Mouse (Mus musculus) fat pad, adult 2 months (tissue): ENCODE measurements around the gene Phb.
"Not testable (repeated sequence)": the region's sequence is repeated elsewhere in the genome, so short reads cannot be mapped to it uniquely, and the experiment has no call there.

Experiments used
- DNase-seq: peaks from one replicate; pipeline ENCODE4 v3.0.0-alpha.2; 2011; ENCODE audit warnings: low read depth, low spot score; ENCODE audit errors: extremely low read depth

Gene Phb

DNA sequence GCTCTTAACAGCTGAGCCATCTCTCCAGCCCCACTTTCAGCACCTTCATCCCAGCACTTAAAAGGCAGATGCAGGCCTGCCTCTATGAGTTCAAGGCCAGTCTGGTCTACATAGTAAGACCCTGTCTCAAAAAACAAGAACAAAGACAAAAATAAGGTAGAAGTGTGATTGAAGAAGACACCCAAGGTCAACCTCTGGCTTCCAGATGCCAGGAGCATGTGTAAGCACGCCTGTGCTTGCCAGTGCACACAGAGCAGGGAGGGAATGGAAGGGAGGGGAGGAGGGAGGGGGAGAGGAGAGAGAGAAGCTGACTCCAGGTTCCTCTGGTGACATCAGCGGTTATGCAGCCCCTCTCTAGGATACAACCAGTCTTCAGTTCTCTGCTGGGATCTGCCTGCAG is 16.8 kb upstream of the Phb start:
- DNase-seq, result no peak

DNA sequence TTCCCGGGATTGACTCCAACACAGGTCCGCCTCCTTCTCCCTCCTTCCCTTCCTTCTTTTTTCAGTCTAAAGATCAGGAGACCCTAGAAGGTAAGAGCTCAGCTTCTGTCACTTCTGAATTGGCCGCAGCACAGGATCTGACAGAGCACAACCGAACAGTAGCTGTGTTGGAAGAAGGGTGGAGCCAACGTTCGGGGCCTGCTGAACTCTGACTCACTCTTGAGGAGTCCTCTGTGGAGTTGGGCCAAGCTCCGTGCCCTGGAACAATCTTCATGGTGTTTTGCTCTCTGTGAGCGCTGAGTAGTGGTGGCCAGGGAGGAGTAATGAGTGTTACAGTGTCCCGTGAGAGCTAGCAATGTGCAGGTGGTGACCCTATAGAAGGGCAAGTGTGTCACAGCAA is 15.8 kb upstream of the Phb start:
- DNase-seq, result no peak

DNA sequence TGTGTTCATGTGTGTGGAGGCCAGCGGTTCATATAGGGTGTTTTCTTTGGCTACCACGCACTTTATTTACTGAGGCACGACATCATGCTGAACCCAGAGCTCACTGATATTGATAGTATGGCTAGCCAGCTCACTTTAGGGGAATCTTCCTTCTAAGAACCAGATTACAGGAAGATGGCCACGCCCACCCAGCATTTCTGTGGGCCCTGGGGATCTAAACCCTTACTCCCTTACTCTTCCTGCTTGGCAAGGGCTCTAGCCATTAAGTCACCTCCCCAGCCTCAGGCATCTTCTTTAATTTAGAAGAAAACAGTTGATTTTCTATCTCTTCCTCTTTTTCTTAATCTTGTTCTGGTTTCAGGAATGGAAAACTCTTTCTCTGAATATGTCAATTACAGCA is 9.3 kb upstream of the Phb start:
- DNase-seq, result no peak

DNA sequence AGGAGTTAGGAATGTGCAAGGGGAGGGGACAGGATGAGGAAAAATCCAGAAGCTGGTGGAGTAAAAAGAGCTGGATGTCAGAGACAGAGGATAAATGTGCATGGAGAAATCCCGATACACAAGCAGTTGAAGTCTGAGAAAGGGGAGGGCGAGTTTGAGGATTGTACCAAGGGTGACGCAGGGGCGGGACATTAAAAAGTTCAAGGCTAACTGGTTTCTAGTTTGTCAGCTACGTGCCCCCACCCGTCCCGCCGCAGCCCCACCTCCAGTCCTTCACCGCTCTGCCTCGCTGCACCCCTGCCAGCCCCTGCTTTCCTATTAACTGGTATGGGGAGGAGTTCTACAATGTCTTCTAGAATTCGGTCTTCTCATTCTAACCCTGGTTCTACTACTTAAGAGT is 420 bp downstream of the Phb start:
- DNase-seq, result no peak

- DNase-seq, result not testable (repeated sequence)
Measured at GRCm38 (mm10) chr11:95668086-95668485, 1.3 kb downstream of the Phb start.

DNA sequence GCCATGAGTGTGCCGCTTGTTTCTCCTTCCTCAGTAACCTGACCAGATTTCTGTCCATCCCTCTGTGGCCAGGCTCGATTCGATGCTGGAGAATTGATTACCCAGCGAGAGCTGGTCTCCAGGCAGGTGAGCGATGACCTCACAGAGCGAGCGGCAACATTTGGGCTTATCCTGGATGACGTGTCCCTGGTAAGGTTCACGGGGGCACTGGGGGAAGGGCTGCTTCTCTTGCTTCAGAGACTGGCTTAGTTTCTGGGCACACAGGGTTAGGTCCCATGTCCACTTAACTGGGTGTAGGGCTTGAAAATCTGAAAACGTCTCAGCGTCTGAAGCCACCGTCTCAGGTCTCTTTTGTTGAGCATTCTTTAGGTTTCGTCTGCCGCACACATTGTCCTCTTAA is 8.7 kb downstream of the Phb start:
- no peak for DNase-seq

- no peak for DNase-seq
Measured at GRCm38 (mm10) chr11:95676307-95676706, 9.6 kb downstream of the Phb start.

DNA sequence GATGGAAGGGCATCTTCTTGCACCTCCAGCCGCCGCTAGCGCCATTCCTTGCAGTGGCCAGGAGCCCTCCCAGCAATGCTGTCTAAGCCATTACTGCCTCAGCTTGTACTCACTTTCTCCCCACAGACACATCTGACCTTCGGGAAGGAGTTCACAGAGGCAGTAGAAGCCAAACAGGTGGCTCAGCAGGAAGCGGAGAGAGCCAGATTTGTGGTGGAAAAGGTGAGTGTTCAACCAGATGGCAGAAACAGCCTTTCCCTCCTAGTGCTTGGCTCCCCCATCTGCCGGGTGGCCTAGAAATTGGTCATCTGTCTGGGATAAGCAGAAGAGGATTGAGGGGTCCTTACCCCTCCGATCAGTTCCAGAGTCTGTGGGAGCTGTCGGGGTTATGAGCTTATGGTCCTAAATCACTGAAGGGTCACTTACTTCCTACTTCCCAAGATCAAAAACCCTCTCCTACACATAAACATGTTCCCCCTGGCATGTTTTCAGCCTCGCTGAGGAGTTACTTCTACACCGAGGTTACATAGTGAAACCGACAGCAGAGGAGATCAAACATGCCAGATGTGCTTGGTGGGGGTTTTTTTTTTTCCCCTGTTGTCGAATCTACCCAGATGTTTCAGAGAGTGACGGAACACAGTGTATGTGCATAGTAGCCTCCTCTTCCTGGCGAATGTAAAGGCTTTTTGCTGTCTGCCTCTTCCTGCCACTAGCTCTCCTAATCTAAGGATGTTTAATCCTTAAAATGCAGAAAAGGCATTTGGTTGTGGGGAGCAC is 11.4 kb downstream of the Phb start:
- DNase-seq, result no peak

DNA sequence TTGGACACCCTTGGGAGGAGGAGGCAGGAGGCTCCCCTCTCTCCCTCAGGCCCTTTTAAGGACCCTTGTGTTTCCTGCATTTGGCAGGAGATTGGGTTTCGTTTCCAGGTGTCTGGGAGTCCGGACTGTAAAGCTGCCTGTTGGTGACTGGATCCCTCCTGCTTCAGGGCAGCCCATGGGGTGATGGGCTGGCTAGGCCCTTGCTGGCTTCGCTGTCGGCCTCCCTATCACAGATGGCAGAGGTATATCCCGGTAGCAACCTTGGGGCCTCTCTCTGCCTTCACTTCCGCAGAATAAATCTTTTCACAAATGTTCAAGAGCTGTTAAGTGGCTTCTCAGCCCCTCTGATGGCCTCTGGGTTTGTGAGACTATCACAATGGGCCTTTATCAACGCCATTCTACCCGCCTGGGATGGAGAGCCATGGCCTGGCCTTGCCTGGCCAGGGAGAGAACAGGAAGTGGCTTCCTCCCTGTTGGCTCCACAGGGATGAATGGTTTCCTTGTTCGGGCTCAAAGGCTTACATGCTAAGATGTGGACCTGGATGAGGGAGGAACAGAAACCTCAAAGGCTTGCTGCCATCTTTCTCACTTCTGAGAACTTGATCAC is 15.3 kb downstream of the Phb start:
- no peak for DNase-seq

GRCm38 (mm10) chr11:95682946-95683345 is 16.2 kb downstream of the Phb start:
- DNase-seq, result no peak

DNA sequence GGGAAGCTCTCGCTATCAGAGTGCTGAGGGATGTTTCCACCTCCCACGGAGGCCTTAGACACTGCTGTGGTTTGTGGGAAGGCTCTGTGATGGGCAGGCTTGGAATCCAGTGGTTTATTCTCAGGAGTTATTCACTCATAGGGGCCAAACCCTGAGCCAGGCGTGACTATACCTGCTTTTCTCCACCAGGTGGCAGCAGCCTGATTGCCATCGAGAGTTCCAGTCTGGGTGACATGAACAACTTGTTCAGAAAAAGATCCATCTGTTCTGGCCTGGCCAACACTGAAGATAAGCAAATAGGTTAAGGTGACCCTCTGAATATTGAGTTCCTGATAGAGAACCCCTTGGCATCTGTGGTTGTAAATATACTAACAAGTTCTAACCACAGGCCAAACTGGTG is 19.3 kb downstream of the Phb start:
- DNase-seq, result no peak

GRCm38 (mm10) chr11:95687084-95687656 is 20.4 kb downstream of the Phb start:
- DNase-seq, result no peak

DNA sequence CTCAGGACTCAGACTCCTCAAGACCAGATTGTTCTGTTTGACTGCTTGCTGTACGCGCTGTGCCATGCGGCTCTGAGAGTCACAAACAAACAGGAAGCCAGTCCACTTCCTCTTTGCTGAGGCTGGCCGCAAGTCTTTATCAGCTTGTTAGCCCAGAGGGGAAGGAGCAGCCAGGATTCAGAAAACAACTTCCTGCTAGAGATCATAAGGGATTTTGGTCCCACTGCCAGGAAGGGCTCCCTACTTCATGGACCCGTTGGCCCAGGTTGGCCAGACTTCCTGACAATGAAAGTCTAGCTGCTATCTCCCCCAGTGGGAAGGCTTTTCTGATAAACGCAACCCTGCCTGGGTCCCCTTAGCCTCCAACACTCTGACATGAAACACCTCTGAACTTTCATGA is 21.8 kb downstream of the Phb start:
- no peak for DNase-seq

DNA sequence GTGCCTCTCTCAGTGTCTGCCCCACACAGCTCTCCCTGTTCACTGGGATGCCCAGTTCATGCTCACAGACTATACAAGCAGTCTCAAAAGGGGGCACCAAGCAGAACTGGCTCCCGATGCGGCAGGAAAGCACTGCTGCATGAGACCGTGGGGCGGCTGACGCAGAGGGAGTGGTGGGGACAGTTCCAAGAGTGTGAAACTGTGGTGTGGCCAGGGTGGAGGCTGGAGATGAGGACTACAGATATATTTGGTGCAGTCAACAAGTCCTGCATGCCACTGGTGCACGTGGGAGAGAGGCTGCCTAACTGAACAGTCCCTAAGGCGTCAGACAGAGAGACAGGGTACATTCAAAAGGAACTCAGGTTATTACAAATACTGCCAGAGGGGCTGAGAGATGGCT is 22.2 kb downstream of the Phb start:
- no peak for DNase-seq

GRCm38 (mm10) chr11:95689544-95689943 is 22.8 kb downstream of the Phb start:
- DNase-seq, result no peak

DNA sequence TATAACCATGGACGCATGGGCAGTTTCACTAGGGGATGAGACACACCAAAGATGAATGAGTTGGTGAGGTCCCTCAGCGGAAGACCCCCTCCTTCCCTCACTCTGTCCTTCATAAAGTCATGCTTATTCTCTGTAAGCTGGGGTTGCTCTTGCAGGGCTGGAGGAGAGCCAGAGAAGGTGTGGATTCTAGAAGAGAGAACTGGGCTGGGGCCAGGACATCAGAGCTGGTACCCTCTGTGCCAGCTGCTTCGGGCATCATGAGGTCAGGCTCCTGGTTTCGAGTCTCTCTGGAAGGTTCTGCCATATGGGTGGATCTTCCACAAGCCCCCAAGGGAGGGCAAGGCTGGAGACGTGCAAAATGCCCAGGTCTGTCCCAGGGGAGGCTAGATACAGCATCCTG is 31.8 kb downstream of the Phb start:
- no peak for DNase-seq

- no peak for DNase-seq
Measured at GRCm38 (mm10) chr11:95700778-95701739, 34.3 kb downstream of the Phb start.

DNA sequence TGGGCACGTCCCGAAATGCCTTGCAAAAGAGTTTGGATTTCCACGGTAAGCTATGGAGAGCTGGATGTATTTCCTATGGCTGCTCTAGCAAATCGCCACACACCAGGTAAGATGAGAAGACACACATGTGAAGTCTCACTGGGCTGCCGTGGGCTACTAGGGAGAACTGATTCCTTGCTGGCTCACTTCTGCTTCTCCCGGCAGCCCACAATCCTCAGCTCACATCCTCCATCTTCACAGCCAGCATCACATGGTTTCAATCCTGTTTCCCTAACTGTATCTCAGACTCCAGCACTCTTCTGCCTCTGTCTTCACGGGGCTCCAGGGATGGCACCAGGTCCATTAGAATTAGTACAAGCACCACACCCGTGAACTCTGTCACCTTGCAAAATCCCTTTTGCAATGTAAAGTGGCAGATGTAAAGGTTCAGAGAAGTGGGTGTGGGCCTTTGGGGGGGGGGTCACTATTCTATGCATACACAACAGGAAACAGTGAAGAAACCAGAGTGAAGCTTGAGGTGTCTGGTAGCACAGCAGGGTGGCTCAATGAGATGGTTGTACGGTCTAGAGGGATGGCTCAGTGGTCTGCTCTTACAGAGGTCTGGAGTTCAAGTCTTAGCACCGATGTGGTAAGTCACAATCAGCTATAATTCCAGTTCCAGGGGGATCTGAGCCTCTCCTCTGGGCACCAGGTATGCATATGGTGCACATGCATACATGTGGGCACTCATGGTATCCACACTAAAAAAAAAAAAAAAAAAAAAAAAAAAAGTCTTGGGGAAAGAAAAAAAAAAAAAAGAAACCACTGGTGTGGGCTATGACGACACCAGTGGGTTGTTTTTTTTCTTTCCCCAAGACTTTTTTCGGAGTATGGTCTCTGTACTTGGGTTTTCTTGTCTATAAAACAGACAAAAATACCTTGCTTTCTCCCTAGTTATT is 37.5 kb downstream of the Phb start:
- no peak for DNase-seq

GRCm38 (mm10) chr11:95704970-95705330 is 38.2 kb downstream of the Phb start:
- no peak for DNase-seq

DNA sequence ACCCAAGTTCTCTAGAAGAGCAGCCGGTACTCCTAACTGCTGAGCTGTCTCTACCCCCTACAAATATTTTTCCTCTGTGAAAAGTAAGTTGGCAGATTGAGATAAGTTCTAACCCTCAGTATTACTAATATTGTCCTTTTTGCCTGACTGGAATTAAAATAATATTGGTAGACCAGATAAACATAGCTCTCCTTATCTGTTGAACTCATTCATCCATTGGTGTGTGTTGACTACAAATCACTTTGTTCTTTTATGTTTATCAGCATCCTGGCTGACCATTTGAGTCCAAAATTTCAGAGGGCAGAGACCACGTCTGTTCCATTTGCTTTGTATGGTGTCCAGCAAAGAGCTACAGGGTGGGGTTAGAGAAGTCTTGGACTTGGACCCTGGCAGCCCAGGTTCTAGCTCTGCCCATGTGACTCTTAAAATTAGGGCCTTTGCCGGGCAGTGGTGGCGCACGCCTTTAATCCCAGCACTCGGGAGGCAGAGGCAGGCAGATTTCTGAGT is 42.8 kb downstream of the Phb start:
- no peak for DNase-seq
